Mouse (Mus musculus): ENCODE data around the gene Mrpl45. TPM values are rescaled to one million over a fixed set of nuclear protein-coding genes. Genes with fewer than 3 reads are reported as not detected.
A peak's percentile ranks its signal among the peaks of the same experiment; 100 is the strongest.
"Not testable (repeated sequence)": the region's sequence is repeated elsewhere in the genome, so short reads cannot be mapped to it uniquely, and the experiment has no call there.

Mrpl45 gene
- polyA plus RNA-seq, 1 experiment from 2014 or later = 57.2 TPM

DNA sequence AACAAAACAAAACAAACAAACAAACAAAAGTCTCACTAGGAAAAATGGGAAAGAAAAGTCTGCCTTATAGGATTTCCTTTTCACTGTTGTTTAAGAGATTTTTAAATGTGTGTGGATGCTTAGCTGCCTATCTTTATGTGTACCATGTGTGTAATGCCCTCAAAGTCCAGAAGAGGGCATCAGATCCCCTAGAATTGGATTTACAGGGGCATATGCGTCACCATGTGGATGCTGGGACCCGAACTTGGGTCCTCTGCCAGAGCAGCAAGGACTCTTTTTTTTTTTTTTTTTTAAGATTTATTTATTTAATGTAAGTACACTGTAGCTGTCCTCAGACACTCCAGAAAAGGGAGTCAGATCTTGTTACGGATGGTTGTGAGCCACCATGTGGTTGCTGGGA lies 1.4 kb upstream of the Mrpl45 start:
- DNase-seq (ENCODE audit: low spot score) (no peak), ATAC-seq (ENCODE audit: insufficient number of reproducible peaks, low FRiP score, low TSS enrichment, low read depth) (no peak)
- no peak overlapping the region for H3K4me3 ChIP-seq (ENCODE audit: low read depth, low read length)
- H3K36me3 ChIP-seq (ENCODE audit: control insufficient read depth, insufficient read depth, low read length) = no peaks in the 10 kb centered on the region
- 0 out of 2 replicates have a peak, but pooled peaks cover 3% of the 10 kb centered on the region for H3K27me3 ChIP-seq (ENCODE audit: control insufficient read depth, insufficient read depth, low read length)
- no peak overlapping the region for H3K9ac ChIP-seq (ENCODE audit: low read length)
- H3K4me2 ChIP-seq (ENCODE audit: low read depth, severe bottlenecking) = no peak overlapping the region
- 92% methylated on average over 3 of the region's 3 CpGs for WGBS
- H3K4me1 ChIP-seq (ENCODE audit: control insufficient read depth, insufficient read depth, low read length) = peaks cover 8% of the 10 kb centered on the region; the same call in 1 of the 2 replicates
- no peaks in the 10 kb centered on the region for H3K9me3 ChIP-seq (ENCODE audit: control insufficient read depth, low read length)
- no peak overlapping the region for H3K27ac ChIP-seq (replicated peaks; ENCODE audit: low read depth, low read length)

DNA sequence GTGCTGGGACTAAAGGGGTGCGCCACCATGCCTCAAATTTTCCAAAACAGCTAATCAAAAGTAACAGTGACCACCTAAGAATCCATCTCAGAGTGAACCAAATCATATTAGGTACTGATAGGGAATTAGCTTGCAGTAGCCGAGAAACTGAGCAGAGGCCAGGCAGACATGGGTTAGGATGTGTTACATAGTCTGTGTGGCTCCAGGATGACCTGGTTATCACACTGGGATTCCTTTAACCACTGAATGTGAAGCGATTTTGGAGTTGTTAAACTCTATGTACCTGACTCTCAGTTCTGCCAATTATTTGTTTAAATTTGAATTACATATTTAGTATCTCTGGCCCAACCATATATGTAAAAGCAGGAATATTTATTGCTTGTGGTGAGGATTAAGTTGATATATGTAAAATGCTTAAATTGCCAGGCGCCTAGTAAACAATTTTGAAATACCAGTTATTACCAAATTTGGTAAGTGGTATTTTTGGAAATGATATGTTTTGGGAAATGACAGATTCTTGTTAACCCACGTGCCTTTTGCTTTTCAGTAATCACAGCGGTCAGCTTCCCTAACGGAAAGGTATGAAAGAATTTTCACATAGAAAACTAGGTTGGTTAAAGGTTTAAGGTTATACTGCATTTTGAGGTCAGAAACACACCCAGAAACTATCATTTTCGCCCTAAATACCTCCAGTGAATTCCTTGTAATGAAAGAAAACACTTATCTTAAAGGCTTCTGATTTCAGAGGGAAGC lies 589 bp upstream of the Mrpl45 start:
- peak overlapping the region; percentile 24; the same call in 1 of the 2 replicates for H3K4me2 ChIP-seq (ENCODE audit: low read depth, severe bottlenecking)

DNA sequence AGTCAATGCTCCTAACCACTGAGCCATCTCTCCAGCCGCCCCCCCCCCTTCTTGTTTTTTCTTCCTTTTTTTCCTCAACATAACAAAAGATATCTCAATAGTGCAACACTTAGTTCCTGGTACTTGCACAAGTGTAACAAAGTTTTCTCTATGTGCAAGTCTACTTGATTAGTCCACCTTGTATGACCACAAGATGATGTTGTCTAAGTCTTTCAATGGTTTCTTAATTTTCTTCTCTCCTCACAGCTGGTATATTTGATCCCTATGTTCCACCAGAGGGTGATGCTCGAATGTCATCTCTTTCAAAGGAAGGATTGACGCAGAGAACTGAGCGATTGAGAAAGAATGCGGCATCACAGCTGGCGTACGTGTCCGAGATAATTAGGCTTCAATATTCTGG lies 5.7 kb downstream of the Mrpl45 start:
- DNase-seq (ENCODE audit: low spot score) (no peak), ATAC-seq (ENCODE audit: insufficient number of reproducible peaks, low FRiP score, low TSS enrichment, low read depth) (no peak)
- H3K36me3 ChIP-seq (ENCODE audit: control insufficient read depth, insufficient read depth, low read length) = peaks cover 9% of the 10 kb centered on the region; the same call in 1 of the 2 replicates
- H3K4me1 ChIP-seq (ENCODE audit: control insufficient read depth, insufficient read depth, low read length) = no peaks in the 10 kb centered on the region
- no peaks in the 10 kb centered on the region for H3K27me3 ChIP-seq (ENCODE audit: control insufficient read depth, insufficient read depth, low read length)
- WGBS = 95% methylated on average over 8 of the region's 8 CpGs
- H3K4me2 ChIP-seq (ENCODE audit: low read depth, severe bottlenecking) = no peak overlapping the region
- no peak overlapping the region for H3K4me3 ChIP-seq (ENCODE audit: low read depth, low read length)
- H3K9ac ChIP-seq (ENCODE audit: low read length) = no peak overlapping the region
- no peaks in the 10 kb centered on the region for H3K9me3 ChIP-seq (ENCODE audit: control insufficient read depth, low read length)
- no peak overlapping the region for H3K27ac ChIP-seq (replicated peaks; ENCODE audit: low read depth, low read length)

More for the DNA sequence above, 589 bp upstream of the Mrpl45 start:
- 53% methylated on average over 8 of the region's 8 CpGs for WGBS
- H3K4me1 ChIP-seq (ENCODE audit: control insufficient read depth, insufficient read depth, low read length) = 0 out of 2 replicates have a peak, but pooled peaks cover 3% of the 10 kb centered on the region
- H3K27ac ChIP-seq (replicated peaks; ENCODE audit: low read depth, low read length) = no peak overlapping the region; the same call in 1 of the 2 replicates
- no peaks in the 10 kb centered on the region for H3K27me3 ChIP-seq (ENCODE audit: control insufficient read depth, insufficient read depth, low read length)
- ATAC-seq (ENCODE audit: insufficient number of reproducible peaks, low FRiP score, low TSS enrichment, low read depth) (no peak), DNase-seq (ENCODE audit: low spot score) (no peak)
- H3K9ac ChIP-seq (ENCODE audit: low read length) = no peak overlapping the region; the same call in 1 of the 2 replicates
- H3K9me3 ChIP-seq (ENCODE audit: control insufficient read depth, low read length) = no peaks in the 10 kb centered on the region
- no peaks in the 10 kb centered on the region for H3K36me3 ChIP-seq (ENCODE audit: control insufficient read depth, insufficient read depth, low read length)
- H3K4me3 ChIP-seq (ENCODE audit: low read depth, low read length) = peak overlapping the region; percentile 14; the same call in 1 of the 2 replicates

DNA sequence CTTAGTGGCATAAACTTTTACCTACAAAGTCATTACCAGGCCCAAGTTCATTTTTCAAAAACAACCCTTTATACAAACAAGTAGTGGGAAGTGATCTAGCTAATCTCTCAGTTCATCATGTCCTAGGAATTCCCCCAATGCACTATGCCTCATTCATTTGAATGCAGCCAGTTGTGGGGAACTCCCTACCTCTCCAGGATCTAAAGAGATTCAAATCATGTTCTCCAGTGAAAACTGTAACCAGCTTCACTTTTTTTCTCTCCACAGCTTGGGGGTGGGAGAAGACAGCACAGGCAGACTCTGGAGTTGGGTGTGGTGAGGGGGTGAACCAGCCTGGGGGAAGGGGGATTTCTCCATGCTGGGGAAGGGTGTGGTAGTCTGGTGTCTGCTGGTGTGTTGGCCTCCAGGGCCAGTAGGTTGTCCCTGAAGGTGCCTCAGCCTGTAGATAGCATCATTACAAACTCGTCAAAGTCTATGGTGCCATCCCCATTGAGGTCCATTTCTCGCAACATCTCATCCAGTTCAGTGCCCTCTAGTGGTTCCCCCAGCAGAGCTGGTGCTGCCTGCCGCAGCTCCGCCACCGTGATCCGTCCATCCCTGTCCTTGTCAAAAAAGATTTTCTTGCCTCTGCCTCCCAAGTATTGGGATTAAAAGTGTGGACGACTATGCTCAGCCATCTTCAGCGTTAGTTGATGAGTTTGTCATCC lies 6.5 kb downstream of the Mrpl45 start:
- H3K36me3 ChIP-seq (ENCODE audit: control insufficient read depth, insufficient read depth, low read length) = peaks cover 13% of the 10 kb centered on the region; the same call in 1 of the 2 replicates
- not testable (repeated sequence) for ATAC-seq (ENCODE audit: insufficient number of reproducible peaks, low FRiP score, low TSS enrichment, low read depth); H3K9ac ChIP-seq (ENCODE audit: low read length); H3K9me3 ChIP-seq (ENCODE audit: control insufficient read depth, low read length); H3K4me1 ChIP-seq (ENCODE audit: control insufficient read depth, insufficient read depth, low read length); H3K27me3 ChIP-seq (ENCODE audit: control insufficient read depth, insufficient read depth, low read length); H3K27ac ChIP-seq (replicated peaks; ENCODE audit: low read depth, low read length); H3K4me3 ChIP-seq (ENCODE audit: low read depth, low read length); H3K4me2 ChIP-seq (ENCODE audit: low read depth, severe bottlenecking); DNase-seq (ENCODE audit: low spot score)
- WGBS = 83% methylated on average over 7 of the region's 8 CpGs

DNA sequence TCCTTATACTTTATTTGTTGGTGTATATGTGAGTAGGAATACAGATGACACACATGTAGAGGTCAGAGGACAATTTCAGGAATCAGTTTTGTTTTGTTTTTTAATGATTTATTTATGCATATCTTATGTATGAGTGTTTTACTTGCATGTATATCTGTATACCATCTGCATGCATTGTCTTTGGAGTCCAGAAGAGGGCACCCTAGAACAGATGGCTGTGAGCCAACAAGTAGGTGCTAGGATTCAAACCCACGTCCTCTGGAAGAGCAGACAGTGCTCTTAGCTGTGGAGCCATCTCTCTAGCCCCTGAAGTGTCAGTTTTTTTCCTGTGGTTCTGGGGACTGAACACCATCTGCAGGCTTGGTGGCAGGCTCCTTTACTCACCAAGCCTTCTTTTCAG lies 9.7 kb downstream of the Mrpl45 start:
- WGBS = 73% methylated on average over 1 of the region's 1 CpGs
- Histone ChIP-seq H3K27me3 (ENCODE audit: control insufficient read depth, insufficient read depth, low read length) (no peaks in the 10 kb centered on the region), H3K4me2 (ENCODE audit: low read depth, severe bottlenecking) (no peak overlapping the region), H3K36me3 (ENCODE audit: control insufficient read depth, insufficient read depth, low read length) (peaks cover 23% of the 10 kb centered on the region; the same call in 1 of the 2 replicates), H3K9ac (ENCODE audit: low read length) (no peak overlapping the region), H3K9me3 (ENCODE audit: control insufficient read depth, low read length) (no peaks in the 10 kb centered on the region), H3K4me3 (ENCODE audit: low read depth, low read length) (no peak overlapping the region), H3K4me1 (ENCODE audit: control insufficient read depth, insufficient read depth, low read length) (no peaks in the 10 kb centered on the region), H3K27ac (replicated peaks; ENCODE audit: low read depth, low read length) (no peak overlapping the region)
- DNase-seq (ENCODE audit: low spot score) (no peak), ATAC-seq (ENCODE audit: insufficient number of reproducible peaks, low FRiP score, low TSS enrichment, low read depth) (no peak)

DNA sequence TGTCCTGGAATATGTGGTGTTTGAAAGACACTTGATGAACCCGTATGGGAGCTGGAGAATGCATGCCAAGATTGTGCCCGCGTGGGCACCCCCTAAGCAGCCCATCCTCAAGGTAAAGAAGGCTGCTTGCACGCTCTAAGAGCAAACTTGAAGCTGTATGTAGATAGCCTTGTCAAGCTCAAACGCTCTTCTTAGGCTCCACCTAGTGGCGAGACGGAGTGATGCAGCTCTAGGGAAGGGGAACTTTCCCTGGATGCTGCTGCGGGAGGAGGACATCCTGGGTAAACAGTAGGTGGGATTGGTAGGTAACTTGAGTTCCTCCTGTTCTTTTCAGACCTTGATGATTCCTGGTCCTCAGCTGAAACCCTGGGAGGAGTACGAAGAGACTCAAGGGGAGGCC lies 12.6 kb downstream of the Mrpl45 start:
- Histone ChIP-seq H3K4me2 (ENCODE audit: low read depth, severe bottlenecking) (no peak overlapping the region), H3K9me3 (ENCODE audit: control insufficient read depth, low read length) (no peaks in the 10 kb centered on the region), H3K27me3 (ENCODE audit: control insufficient read depth, insufficient read depth, low read length) (no peaks in the 10 kb centered on the region), H3K9ac (ENCODE audit: low read length) (no peak overlapping the region), H3K4me3 (ENCODE audit: low read depth, low read length) (no peak overlapping the region), H3K4me1 (ENCODE audit: control insufficient read depth, insufficient read depth, low read length) (no peaks in the 10 kb centered on the region), H3K36me3 (ENCODE audit: control insufficient read depth, insufficient read depth, low read length) (peaks cover 25% of the 10 kb centered on the region; the same call in 1 of the 2 replicates), H3K27ac (replicated peaks; ENCODE audit: low read depth, low read length) (no peak overlapping the region)
- DNase-seq (ENCODE audit: low spot score) (peak; percentile 84), ATAC-seq (ENCODE audit: insufficient number of reproducible peaks, low FRiP score, low TSS enrichment, low read depth) (no peak)
- WGBS = 33% methylated on average over 9 of the region's 9 CpGs

DNA sequence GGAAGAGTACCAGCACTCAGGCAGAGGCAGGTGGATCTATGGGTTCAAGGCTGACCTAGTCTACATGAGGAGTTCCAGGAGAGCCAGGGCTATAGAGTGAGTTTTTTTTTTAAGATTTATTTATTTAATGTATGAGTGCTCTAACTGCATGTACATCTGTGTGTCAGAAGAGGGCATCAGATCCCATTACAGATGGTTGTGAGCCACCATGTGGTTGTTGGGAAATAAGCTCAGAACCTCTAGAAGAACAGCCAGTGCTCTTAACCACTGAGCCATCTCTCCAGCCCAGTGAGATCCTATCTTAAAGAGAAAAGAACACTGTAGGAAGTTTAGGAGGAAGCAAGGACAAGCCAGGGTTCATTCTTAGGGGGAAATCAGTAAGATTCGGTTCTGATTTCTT lies 14.8 kb downstream of the Mrpl45 start:
- Histone ChIP-seq H3K9ac (ENCODE audit: low read length) (no peak overlapping the region), H3K9me3 (ENCODE audit: control insufficient read depth, low read length) (no peaks in the 10 kb centered on the region), H3K27ac (replicated peaks; ENCODE audit: low read depth, low read length) (no peak overlapping the region), H3K4me1 (ENCODE audit: control insufficient read depth, insufficient read depth, low read length) (no peaks in the 10 kb centered on the region), H3K4me2 (ENCODE audit: low read depth, severe bottlenecking) (no peak overlapping the region), H3K36me3 (ENCODE audit: control insufficient read depth, insufficient read depth, low read length) (peaks cover 19% of the 10 kb centered on the region; the same call in 1 of the 2 replicates), H3K4me3 (ENCODE audit: low read depth, low read length) (no peak overlapping the region), H3K27me3 (ENCODE audit: control insufficient read depth, insufficient read depth, low read length) (no peaks in the 10 kb centered on the region)
- DNase-seq (ENCODE audit: low spot score) (no peak), ATAC-seq (ENCODE audit: insufficient number of reproducible peaks, low FRiP score, low TSS enrichment, low read depth) (no peak)
- 91% methylated on average over 1 of the region's 1 CpGs for WGBS

DNA sequence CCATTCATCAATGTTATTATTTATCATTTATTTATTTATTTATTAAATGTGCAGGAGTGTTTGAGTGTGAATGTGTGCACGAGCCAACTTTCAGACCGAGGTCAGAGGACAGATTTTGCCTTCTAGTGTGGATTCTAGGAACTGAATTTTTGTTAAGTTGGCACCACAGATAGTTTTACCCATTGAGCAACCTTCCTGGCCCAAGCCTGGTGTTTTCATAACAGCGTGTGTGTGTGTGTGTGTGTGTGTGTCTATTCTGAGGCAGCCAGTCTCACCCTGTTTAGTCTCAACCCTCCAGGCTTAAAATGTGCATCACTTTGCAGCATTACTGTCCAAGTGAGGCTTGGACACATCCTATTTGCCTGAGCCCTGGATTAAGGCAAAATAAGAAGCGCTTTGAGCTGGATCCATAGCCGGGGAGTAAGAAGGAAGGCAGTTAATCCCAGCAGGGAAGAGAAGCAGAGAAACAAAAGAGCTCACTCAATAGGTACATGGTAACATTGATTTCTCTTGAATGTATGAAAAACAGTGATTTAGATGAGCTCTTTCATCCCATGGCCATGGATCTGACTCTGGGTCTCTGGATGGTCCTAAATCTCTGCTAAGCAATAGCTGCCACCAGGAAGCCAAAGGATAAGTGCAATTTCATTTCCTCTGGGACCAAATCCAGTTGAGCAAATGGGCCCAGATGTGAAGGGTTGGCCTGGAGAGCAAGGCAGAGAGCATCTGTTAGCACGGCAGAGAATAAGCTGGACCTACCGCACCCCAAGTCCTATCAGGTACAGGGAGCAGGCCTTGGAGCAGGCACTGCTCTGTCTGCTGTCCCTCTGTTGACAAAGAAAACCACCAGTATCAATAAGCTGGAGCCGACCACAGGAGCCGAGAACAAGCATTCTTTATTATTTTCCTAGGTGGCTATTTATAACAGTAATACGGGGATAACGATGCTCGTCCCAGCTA lies 16.0 kb downstream of the Mrpl45 start:
- Histone ChIP-seq H3K27ac (replicated peaks; ENCODE audit: low read depth, low read length) (no peak overlapping the region), H3K9me3 (ENCODE audit: control insufficient read depth, low read length) (no peaks in the 10 kb centered on the region), H3K4me3 (ENCODE audit: low read depth, low read length) (no peak overlapping the region), H3K9ac (ENCODE audit: low read length) (no peak overlapping the region), H3K4me2 (ENCODE audit: low read depth, severe bottlenecking) (no peak overlapping the region), H3K4me1 (ENCODE audit: control insufficient read depth, insufficient read depth, low read length) (no peaks in the 10 kb centered on the region), H3K27me3 (ENCODE audit: control insufficient read depth, insufficient read depth, low read length) (no peaks in the 10 kb centered on the region), H3K36me3 (ENCODE audit: control insufficient read depth, insufficient read depth, low read length) (peaks cover 16% of the 10 kb centered on the region; the same call in 1 of the 2 replicates)
- WGBS = 82% methylated on average over 12 of the region's 12 CpGs
- DNase-seq (ENCODE audit: low spot score) = no peak
- ATAC-seq (ENCODE audit: insufficient number of reproducible peaks, low FRiP score, low TSS enrichment, low read depth) = no peak
